Mouse (Mus musculus) small intestine, adult 2 months (tissue): ENCODE data around the gene Psd4. TPM values are rescaled to one million over a fixed set of nuclear protein-coding genes. Genes with fewer than 3 reads are reported as not detected.
A peak's percentile ranks its signal among the peaks of the same experiment; 100 is the strongest.

Source experiments
- H3K27ac ChIP-seq: fragments of 200-500 bp; 2 replicates; pipeline ENCODE4 v1.5.1; 2012; ENCODE audit warnings: low read depth, low read length, control low read depth, inconsistent platforms; ENCODE audit not compliant: insufficient read depth
- H3K27me3 ChIP-seq: fragments of 200-500 bp; 2 replicates; pipeline ENCODE4 v1.6.1; 2012; ENCODE audit warnings: mild to moderate bottlenecking, moderate library complexity, low read length, inconsistent platforms; ENCODE audit not compliant: control insufficient read depth, insufficient read depth
- H3K36me3 ChIP-seq: fragments of 200-500 bp; 2 replicates; pipeline ENCODE4 v1.6.1; 2012; ENCODE audit warnings: mild to moderate bottlenecking, low read length, control low read depth, inconsistent platforms; ENCODE audit not compliant: control insufficient read depth, insufficient read depth
- H3K4me1 ChIP-seq: fragments of 200-500 bp; 2 replicates; pipeline ENCODE4 v1.6.1; 2012; ENCODE audit warnings: low read length, inconsistent platforms, mixed read lengths; ENCODE audit not compliant: control insufficient read depth, insufficient read depth, insufficient read length
- H3K4me3 ChIP-seq: fragments of 200-500 bp; 2 replicates; pipeline ENCODE4 v1.5.1; 2012; ENCODE audit warnings: low read depth, mild to moderate bottlenecking, control low read depth, inconsistent platforms, low read length, moderate library complexity
- CTCF ChIP-seq: fragments of 200-500 bp; IDR thresholded peaks from 2 replicates; pipeline ENCODE4 v1.5.1; 2012; ENCODE audit warnings: low read depth, mild to moderate bottlenecking, control low read depth, inconsistent platforms, low read length, moderate library complexity, mixed read lengths; ENCODE audit not compliant: insufficient replicate concordance, insufficient read length; ENCODE audit errors: extremely low read depth
- POLR2A ChIP-seq: fragments of 200-500 bp; IDR thresholded peaks from 2 replicates; pipeline ENCODE4 v1.6.1; 2012; ENCODE audit warnings: low read depth, mild to moderate bottlenecking, control low read depth, inconsistent platforms, low read length, moderate library complexity
- WGBS: fragments of 180-500 bp; shearing (Covaris S2); methylation state at CpG from one replicate; pipeline ENCODE4 v1.1.7; 2018; 5-methylcytosine and 5-hydroxymethylcytosine counted together
- polyA plus RNA-seq: library from polyadenylated mRNA; depleted of rRNA; stranded (reverse); fragments of >200 nt; gene quantifications from 2 replicates; pipeline ENCODE4 v1.2.3, GENCODE M21; 2012

The Psd4 gene
- polyA plus RNA-seq, 1 experiment: 14.0 TPM

GRCm38 (mm10) chr2:24386964-24387320 lies 19.6 kb downstream of the Psd4 start:
- TF ChIP-seq CTCF: no peak
- TF ChIP-seq POLR2A: no peak
- Histone ChIP-seq H3K4me1 (peaks cover 23% of the 10 kb centered on the region; the same call in 1 of the 2 replicates), H3K27me3 (no peaks in the 10 kb centered on the region), H3K27ac (peak overlapping the region; percentile 76), H3K4me3 (peak overlapping the region; percentile 60), H3K36me3 (no peaks in the 10 kb centered on the region)
- WGBS: 81% methylated on average over 2 of the region's 2 CpGs

- 85% methylated on average over 4 of the region's 4 CpGs for WGBS
- H3K4me3 ChIP-seq: peak overlapping the region; percentile 21; the same call in 1 of the 2 replicates
Measured at GRCm38 (mm10) chr2:24387361-24388283, 20.2 kb downstream of the Psd4 start.

DNA sequence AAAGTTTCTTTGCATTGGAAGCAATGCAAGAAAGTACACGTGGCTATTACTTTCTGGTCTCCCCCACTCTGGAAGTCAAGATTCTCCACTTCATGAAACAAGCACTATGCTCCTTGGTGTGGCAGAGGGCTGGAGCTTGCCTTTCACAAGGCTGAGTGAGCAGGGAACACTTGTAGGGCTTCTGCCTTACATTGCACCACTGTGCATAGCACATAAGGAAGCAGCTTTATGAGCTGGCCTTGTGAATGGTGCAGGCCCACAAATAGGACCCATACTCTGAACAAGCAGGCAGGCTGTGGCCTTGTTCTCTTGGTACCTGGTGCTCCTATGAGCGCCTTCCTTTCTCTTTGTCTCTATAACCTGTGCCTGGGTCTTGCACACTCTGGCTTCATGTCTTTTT lies 25.9 kb downstream of the Psd4 start:
- H3K27me3 ChIP-seq: no peaks in the 10 kb centered on the region
- H3K4me3 ChIP-seq: no peak overlapping the region
- no peak overlapping the region for H3K27ac ChIP-seq
- no peaks in the 10 kb centered on the region; the same call in 1 of the 2 replicates for H3K4me1 ChIP-seq
- peaks cover 22% of the 10 kb centered on the region for H3K36me3 ChIP-seq
- WGBS: 84% methylated on average over 2 of the region's 2 CpGs
- TF ChIP-seq POLR2A (no peak), CTCF (no peak)

More at GRCm38 (mm10) chr2:24387361-24388283, 20.2 kb downstream of the Psd4 start:
- TF ChIP-seq CTCF (no peak), POLR2A (no peak)
- Histone ChIP-seq H3K27ac (no peak overlapping the region), H3K36me3 (no peaks in the 10 kb centered on the region), H3K27me3 (no peaks in the 10 kb centered on the region), H3K4me1 (peaks cover 23% of the 10 kb centered on the region; the same call in 1 of the 2 replicates)

- H3K27me3 ChIP-seq: no peaks in the 10 kb centered on the region
- TF ChIP-seq CTCF: no peak
- H3K27ac ChIP-seq: no peak overlapping the region
- H3K36me3 ChIP-seq: peaks cover 54% of the 10 kb centered on the region
- H3K4me3 ChIP-seq: no peak overlapping the region
- H3K4me1 ChIP-seq: no peaks in the 10 kb centered on the region; the same call in 1 of the 2 replicates
- WGBS: 40% methylated on average over 2 of the region's 2 CpGs
Measured at GRCm38 (mm10) chr2:24397115-24397514, 29.7 kb downstream of the Psd4 start.

GRCm38 (mm10) chr2:24400711-24401110 lies 33.3 kb downstream of the Psd4 start:
- peaks cover 65% of the 10 kb centered on the region for H3K36me3 ChIP-seq
- TF ChIP-seq POLR2A (no peak), CTCF (no peak)
- H3K27ac ChIP-seq: no peak overlapping the region
- H3K27me3 ChIP-seq: no peaks in the 10 kb centered on the region
- H3K4me3 ChIP-seq: no peak overlapping the region
- H3K4me1 ChIP-seq: peaks cover 4% of the 10 kb centered on the region; the same call in 1 of the 2 replicates
- WGBS: 80% methylated on average over 3 of the region's 3 CpGs

GRCm38 (mm10) chr2:24405345-24406012 lies 38.1 kb downstream of the Psd4 start:
- H3K4me3 ChIP-seq: peak overlapping the region; percentile 17; the same call in 1 of the 2 replicates
- no peak overlapping the region for H3K27ac ChIP-seq
- H3K4me1 ChIP-seq: peaks cover 6% of the 10 kb centered on the region
- peak; percentile 88 for TF ChIP-seq CTCF
- no peak for TF ChIP-seq POLR2A
- H3K36me3 ChIP-seq: peaks cover 41% of the 10 kb centered on the region
- no peaks in the 10 kb centered on the region for H3K27me3 ChIP-seq
- 23% methylated on average over 23 of the region's 23 CpGs for WGBS
